Mouse (Mus musculus) thymus, adult 2 months (tissue): Measurements from ENCODE around the gene Slc22a20. TPM values are rescaled to one million over a fixed set of nuclear protein-coding genes. Genes with fewer than 3 reads are reported as not detected.
A peak's percentile ranks its signal among the peaks of the same experiment; 100 is the strongest.

ENCODE experiments used
- DNase-seq: peaks from one replicate; pipeline ENCODE4 v3.0.0; 2021
- H3K27ac ChIP-seq: fragments of 200-500 bp; 2 replicates; pipeline ENCODE4 v1.5.1; 2012; ENCODE audit warnings: low read length, control low read depth; ENCODE audit not compliant: control insufficient read depth, insufficient read depth
- H3K27me3 ChIP-seq: fragments of 200-500 bp; 2 replicates; pipeline ENCODE4 v1.6.1; 2012; ENCODE audit warnings: mild to moderate bottlenecking, low read length, moderate library complexity, mixed read lengths; ENCODE audit not compliant: control insufficient read depth, insufficient read depth
- H3K36me3 ChIP-seq: fragments of 200-500 bp; 2 replicates; pipeline ENCODE4 v1.6.1; 2012; ENCODE audit warnings: mild to moderate bottlenecking, low read length, moderate library complexity; ENCODE audit not compliant: control insufficient read depth, insufficient read depth
- H3K4me1 ChIP-seq: fragments of 200-500 bp; replicated peaks from 2 replicates; pipeline ENCODE4 v1.6.1; 2012; ENCODE audit warnings: low read length; ENCODE audit not compliant: control insufficient read depth, insufficient read depth
- H3K4me3 ChIP-seq: fragments of 200-500 bp; 2 replicates; pipeline ENCODE4 v1.5.1; 2012; ENCODE audit warnings: mild to moderate bottlenecking, low read length, control low read depth, moderate library complexity; ENCODE audit not compliant: control insufficient read depth, insufficient read depth
- CTCF ChIP-seq: fragments of 200-500 bp; IDR thresholded peaks from 2 replicates; pipeline ENCODE4 v1.5.1; 2012; ENCODE audit warnings: mild to moderate bottlenecking, control low read depth, low read length, moderate library complexity, borderline replicate concordance; ENCODE audit not compliant: control insufficient read depth, poor library complexity, insufficient read depth; ENCODE audit errors: extremely low read depth
- POLR2A ChIP-seq: fragments of 200-500 bp; IDR thresholded peaks from 2 replicates; pipeline ENCODE4 v1.6.1; 2012; ENCODE audit warnings: mild to moderate bottlenecking, low read length, control low read depth, moderate library complexity; ENCODE audit not compliant: control insufficient read depth, poor library complexity, insufficient read depth; ENCODE audit errors: extremely low read depth
- WGBS: fragments of 180-500 bp; shearing (Covaris S2); methylation state at CpG from one replicate; pipeline ENCODE4 v1.1.7; 2018; 5-methylcytosine and 5-hydroxymethylcytosine counted together
- polyA plus RNA-seq: library from polyadenylated mRNA; depleted of rRNA; stranded (reverse); fragments of >200 nt; gene quantifications from 2 replicates; pipeline ENCODE4 v1.2.3, GENCODE M21; 2012

Gene Slc22a20
- polyA plus RNA-seq, 1 experiment = 0.20 TPM

DNA sequence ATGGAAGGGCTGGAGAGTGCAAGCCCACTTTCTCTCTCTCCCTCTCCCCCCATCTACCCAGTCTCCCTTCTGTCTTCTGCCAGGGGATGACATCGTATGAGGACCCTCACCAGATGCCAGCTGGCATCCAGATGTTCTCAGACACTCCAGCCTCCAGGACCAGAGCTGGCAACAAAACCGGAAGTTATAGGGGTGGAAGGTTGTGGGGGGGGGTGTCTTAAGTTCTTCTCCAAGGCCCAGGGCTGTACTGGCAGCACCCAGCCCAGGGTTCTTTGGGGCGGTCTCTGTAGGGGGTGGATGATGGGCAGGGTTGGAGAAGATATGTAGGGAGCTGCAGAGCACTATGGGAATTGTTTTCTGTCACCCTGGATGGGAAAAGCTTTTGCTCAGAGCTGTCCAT is 57.4 kb downstream of the Slc22a20 start:
- H3K27ac ChIP-seq = no peak overlapping the region

DNA sequence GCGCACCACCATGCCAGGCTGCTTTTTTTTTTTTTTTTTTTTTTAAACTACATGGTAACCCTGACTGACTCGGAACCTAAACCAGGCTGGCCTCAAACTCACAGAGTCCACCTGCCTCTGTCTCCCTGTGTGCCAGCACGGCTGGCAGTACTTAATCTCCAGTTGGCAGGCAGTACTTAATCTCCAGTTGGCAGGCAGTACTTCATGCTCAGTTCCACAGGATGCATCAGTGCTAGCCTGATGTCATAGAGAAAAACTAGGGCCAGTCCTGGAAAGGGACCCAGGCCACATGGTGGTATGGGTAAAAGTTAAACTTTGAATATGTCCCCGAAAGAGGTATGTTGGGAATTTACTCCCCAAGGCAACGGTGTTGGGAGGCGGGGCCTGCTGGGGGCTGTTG is 57.8 kb downstream of the Slc22a20 start:
- DNase-seq = no peak
- no peak overlapping the region for H3K4me3 ChIP-seq
- H3K27me3 ChIP-seq = no peaks in the 10 kb centered on the region
- H3K4me1 ChIP-seq = peaks cover 23% of the 10 kb centered on the region
- WGBS = 96% methylated on average over 6 of the region's 6 CpGs
- H3K27ac ChIP-seq = no peak overlapping the region
- TF ChIP-seq CTCF (no peak), POLR2A (no peak)
- no peaks in the 10 kb centered on the region for H3K36me3 ChIP-seq

More for the DNA sequence above, 57.4 kb downstream of the Slc22a20 start:
- WGBS = 82% methylated on average over 3 of the region's 3 CpGs
- H3K4me1 ChIP-seq = peaks cover 23% of the 10 kb centered on the region
- no peak overlapping the region for H3K4me3 ChIP-seq
- DNase-seq = no peak
- H3K27me3 ChIP-seq = no peaks in the 10 kb centered on the region
- no peaks in the 10 kb centered on the region for H3K36me3 ChIP-seq
- no peak for TF ChIP-seq CTCF
- TF ChIP-seq POLR2A = no peak

DNA sequence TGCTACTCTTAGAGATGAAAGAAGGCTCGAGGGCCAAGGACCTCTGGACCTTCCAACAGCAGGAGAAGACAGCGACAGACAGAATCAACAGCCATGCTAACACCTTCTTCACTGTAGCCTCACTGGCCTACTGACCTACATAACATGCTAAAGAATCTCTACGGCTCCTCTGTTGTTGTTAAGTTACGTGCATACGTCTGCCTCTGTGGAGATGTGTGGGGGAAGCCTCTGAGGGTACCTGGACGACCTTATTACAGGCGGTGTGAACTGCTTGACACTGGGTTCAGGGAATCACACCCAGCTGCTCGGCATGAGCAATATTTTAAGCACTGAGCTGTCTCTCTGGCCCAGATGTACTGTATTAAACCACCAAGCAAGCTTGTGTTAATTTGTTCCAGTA is 58.4 kb downstream of the Slc22a20 start:
- no peaks in the 10 kb centered on the region for H3K27me3 ChIP-seq

DNA sequence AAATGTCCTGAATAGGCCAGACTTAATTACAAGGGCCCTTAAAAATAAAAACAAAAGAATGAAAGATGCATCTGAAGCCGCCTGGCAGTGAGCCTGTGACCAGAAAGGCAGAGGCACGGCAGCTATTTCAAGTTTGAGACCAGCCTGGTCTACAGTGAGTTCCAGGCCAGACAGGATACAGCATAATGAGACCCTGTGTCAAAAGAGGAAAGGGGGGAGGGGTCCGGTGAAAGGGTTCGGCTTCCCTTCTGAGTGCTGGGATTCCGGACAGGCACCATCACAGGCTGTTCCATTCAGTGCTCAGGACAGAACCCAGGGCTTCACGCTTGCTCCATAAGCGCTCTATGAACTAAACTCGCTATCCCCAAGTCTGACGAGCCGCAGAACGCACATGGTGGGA is 58.9 kb downstream of the Slc22a20 start:
- 88% methylated on average over 11 of the region's 11 CpGs for WGBS

More for the DNA sequence above, 58.4 kb downstream of the Slc22a20 start:
- no peaks in the 10 kb centered on the region for H3K36me3 ChIP-seq
- no peak overlapping the region for H3K4me3 ChIP-seq
- H3K4me1 ChIP-seq = peaks cover 23% of the 10 kb centered on the region
- DNase-seq = no peak
- TF ChIP-seq POLR2A = no peak
- no peak for TF ChIP-seq CTCF
- 85% methylated on average over 8 of the region's 8 CpGs for WGBS
- H3K27ac ChIP-seq = no peak overlapping the region

DNA sequence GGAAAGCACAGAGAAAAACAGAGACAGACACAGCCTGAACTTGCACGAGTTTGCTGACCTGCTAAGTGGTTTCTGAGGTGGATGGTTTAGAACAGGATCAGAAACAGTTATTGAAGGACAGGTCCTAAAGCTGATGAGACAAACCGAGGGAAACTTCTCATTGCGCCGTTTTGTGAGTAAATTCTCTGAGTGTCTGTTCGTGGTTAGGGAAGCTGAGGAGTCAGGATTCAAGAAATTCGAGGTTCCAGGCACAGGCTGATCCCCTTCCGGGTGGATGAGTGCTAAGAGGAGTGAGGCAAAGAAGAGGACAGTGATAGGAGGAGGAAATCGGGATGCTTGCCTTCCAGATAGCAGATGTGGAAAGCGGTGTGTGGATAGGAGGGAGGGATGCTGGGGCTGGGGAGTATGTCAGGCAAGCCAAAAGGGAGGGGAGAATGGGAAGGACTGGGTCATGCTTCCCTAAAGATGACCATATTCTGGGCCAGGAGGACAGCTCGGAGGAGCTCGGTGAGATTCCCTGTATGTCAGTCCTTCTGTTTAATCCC is 60.6 kb downstream of the Slc22a20 start:
- Histone ChIP-seq H3K4me1 (peaks cover 20% of the 10 kb centered on the region), H3K27me3 (no peaks in the 10 kb centered on the region), H3K4me3 (no peak overlapping the region), H3K27ac (no peak overlapping the region), H3K36me3 (no peaks in the 10 kb centered on the region)
- no peak for TF ChIP-seq CTCF
- no peak for TF ChIP-seq POLR2A
- no peak for DNase-seq
- WGBS = 38% methylated on average over 11 of the region's 11 CpGs

More for the DNA sequence above, 58.9 kb downstream of the Slc22a20 start:
- no peak for DNase-seq
- Histone ChIP-seq H3K36me3 (no peaks in the 10 kb centered on the region), H3K4me1 (peaks cover 23% of the 10 kb centered on the region), H3K27me3 (no peaks in the 10 kb centered on the region), H3K4me3 (no peak overlapping the region), H3K27ac (no peak overlapping the region)
- TF ChIP-seq CTCF = no peak
- TF ChIP-seq POLR2A = no peak

DNA sequence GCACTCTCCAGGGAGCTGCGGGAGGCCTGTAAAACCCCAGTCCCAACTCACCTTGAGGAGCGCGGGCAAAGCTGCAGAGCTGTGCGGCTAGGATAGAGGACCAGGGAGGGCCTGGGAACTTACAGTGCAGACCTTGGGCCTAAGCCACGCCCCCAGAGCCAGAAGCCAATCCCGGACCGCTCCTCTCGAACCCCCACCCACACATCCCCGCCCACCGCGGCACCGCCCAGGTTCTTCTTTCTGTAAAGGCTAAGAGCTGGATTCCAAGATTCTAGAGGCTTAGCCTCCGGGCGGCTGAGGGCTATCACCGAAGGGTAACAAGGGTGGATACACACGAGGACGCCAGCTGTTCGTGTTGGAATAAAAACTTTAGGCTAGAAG is 61.2 kb downstream of the Slc22a20 start, which contains the start of gene Cdc42ep2:
Gene Cdc42ep2, minus strand, starts transcription at position 104 of the 381 bp plus-strand sequence.
- DNase-seq = peak; percentile 94
- H3K36me3 ChIP-seq = no peaks in the 10 kb centered on the region
- TF ChIP-seq CTCF = no peak
- no peak for TF ChIP-seq POLR2A
- H3K4me1 ChIP-seq = peaks cover 20% of the 10 kb centered on the region
- no peaks in the 10 kb centered on the region for H3K27me3 ChIP-seq
- H3K27ac ChIP-seq = no peak within 1 kb of the TSS
- peak within 1 kb of the TSS; percentile 53 for H3K4me3 ChIP-seq
- 2% methylated on average over 18 of the region's 18 CpGs for WGBS
